Mouse (Mus musculus) neural tube, embryonic 15.5 days (tissue): ENCODE data around the gene Dtwd1. TPM values are rescaled to one million over a fixed set of nuclear protein-coding genes. Genes with fewer than 3 reads are reported as not detected.
"Not testable (repeated sequence)": the region's sequence is repeated elsewhere in the genome, so short reads cannot be mapped to it uniquely, and the experiment has no call there.

Source experiments
- ATAC-seq: fragments of 200-750 bp; cut with Nextera tagmentation; 2 replicates; pipeline ENCODE4 v1.8.0; 2017; ENCODE audit warnings: mild to moderate bottlenecking, moderate TSS enrichment, moderate library complexity; ENCODE audit not compliant: low FRiP score
- H3K27ac ChIP-seq: fragments of 300-500 bp; sonication (generic); replicated peaks from 2 replicates; pipeline ENCODE4 v1.5.1; 2015; ENCODE audit warnings: mild to moderate bottlenecking, inconsistent platforms
- H3K27me3 ChIP-seq: fragments of 300-500 bp; sonication (generic); replicated peaks from 2 replicates; pipeline ENCODE4 v1.6.1; 2015; ENCODE audit warnings: inconsistent platforms
- H3K36me3 ChIP-seq: fragments of 300-500 bp; sonication (generic); 2 replicates; pipeline ENCODE4 v1.6.1; 2015; ENCODE audit warnings: inconsistent platforms
- H3K4me1 ChIP-seq: fragments of 300-500 bp; sonication (generic); 2 replicates; pipeline ENCODE4 v1.6.1; 2015; ENCODE audit warnings: inconsistent platforms
- H3K4me2 ChIP-seq: fragments of 300-500 bp; sonication (generic); 2 replicates; pipeline ENCODE4 v1.6.1; 2015; ENCODE audit warnings: inconsistent platforms, mild to moderate bottlenecking, moderate library complexity
- H3K4me3 ChIP-seq: fragments of 300-500 bp; sonication (generic); replicated peaks from 2 replicates; pipeline ENCODE4 v1.5.1; 2015; ENCODE audit warnings: mild to moderate bottlenecking, inconsistent platforms
- H3K9ac ChIP-seq: fragments of 300-500 bp; sonication (generic); replicated peaks from 2 replicates; pipeline ENCODE4 v1.6.1; 2015; ENCODE audit warnings: mild to moderate bottlenecking, inconsistent platforms
- H3K9me3 ChIP-seq: fragments of 300-500 bp; sonication (generic); replicated peaks from 2 replicates; pipeline ENCODE4 v1.6.1; 2016; ENCODE audit warnings: inconsistent platforms
- WGBS: fragments of 180-500 bp; shearing (Covaris S2); methylation state at CpG from one replicate; pipeline ENCODE4 v1.1.7; 2015; ENCODE audit warnings: mixed read lengths; 5-methylcytosine and 5-hydroxymethylcytosine counted together
- polyA plus RNA-seq: library from polyadenylated mRNA; unstranded; fragments of >200 nt; fragmentation: Nextera tagmentation; extraction: Ambion mirVana; gene quantifications from 2 replicates; pipeline ENCODE4 v1.2.1, GENCODE M21; 2015

Gene Dtwd1
- polyA plus RNA-seq, 1 experiment from 2014 or later: 17.4 TPM

GRCm38 (mm10) chr2:126214800-126215199 lies 62.9 kb downstream of the Dtwd1 start, which contains the start of gene Gm17555:
Gene Gm17555 (plus strand): TSS chr2:126215100.
- ATAC-seq, H3K9ac ChIP-seq, H3K27me3 ChIP-seq, H3K4me2 ChIP-seq, H3K36me3 ChIP-seq, H3K4me3 ChIP-seq, H3K27ac ChIP-seq, H3K9me3 ChIP-seq, H3K4me1 ChIP-seq: not testable (repeated sequence)
- WGBS: 94% methylated on average over 3 of the region's 3 CpGs

Other genes with a start within 250 kb of the Dtwd1 start
- 0.87 and 1.0 TPM in 2 replicates for gene Fgf7, start 117.5 kb upstream of the Dtwd1 start, polyA plus RNA-seq
- gene Fam227b, start 137 bp upstream of the Dtwd1 start, polyA plus RNA-seq: 0.11 TPM in 1 of 2 replicates, not detected in the other
- not detected in 2 replicates for gene Gm17555, start 63.0 kb downstream of the Dtwd1 start, polyA plus RNA-seq